Mouse (Mus musculus) Muller cell, postnatal 12 days (primary cell): Measurements from ENCODE around the gene Rnf166.
A peak's percentile ranks its signal among the peaks of the same experiment; 100 is the strongest.

Experiments used
- DNase-seq: peaks from one replicate; pipeline ENCODE4 v3.0.0-alpha.2; 2015; ENCODE audit errors: inconsistent ontology term

The Rnf166 gene

DNA sequence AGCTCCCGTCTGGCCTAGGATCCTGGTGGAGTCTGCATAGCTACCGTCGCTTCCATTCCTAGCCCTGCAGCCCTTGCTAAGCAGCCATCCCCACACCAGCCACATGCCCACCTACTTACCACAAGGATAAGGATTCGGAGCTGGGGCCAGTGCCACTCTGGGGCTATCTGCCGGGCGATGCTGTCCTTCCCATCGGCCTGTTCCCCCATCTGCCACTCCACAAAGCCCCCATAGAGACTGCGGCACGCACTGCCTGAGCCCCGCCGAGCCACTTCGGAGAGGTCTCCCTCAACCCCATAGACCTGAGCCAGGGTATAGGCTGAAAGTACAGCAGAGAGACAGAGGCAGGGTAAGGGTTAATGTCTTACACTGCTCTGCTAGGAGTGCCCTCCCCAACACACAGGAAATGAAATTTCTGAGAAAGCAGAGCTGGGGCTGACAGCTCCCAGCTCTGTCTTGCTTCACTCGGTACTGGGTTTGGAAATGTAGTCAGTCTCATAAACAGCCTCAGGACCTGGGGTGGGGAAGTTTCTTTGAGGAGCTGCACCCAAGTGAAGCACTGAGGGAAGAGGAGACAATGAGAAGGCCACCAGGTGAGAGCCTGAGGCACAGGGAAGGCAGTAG is 38.0 kb downstream of the Rnf166 start:
- DNase-seq: no peak

DNA sequence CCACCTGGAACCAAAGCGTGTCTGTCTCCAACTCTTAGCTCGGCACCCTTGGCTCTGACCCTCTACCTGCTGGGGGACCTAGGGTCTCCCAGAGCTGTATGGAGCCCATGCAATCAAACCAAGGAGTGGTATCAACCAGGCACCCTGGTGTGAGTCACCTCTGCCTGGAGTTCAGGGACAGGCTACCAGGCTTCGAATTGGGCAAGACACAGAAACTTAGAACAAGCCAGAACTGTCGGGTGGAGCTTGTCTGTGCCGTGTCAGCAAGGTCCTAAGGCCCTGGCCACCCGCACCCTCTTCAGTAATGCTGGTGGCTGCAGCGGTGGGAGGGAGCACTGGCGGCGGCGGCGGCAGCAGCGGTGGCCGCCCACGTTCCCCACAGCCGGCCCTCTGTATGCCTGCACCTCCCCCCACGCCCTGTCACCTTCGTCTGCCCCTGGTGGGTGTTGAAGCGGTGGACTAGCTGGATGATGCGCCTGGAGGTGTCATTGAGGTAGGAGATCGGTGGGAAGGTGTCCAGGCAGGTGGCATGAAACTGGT is 39.2 kb downstream of the Rnf166 start:
- DNase-seq: no peak

DNA sequence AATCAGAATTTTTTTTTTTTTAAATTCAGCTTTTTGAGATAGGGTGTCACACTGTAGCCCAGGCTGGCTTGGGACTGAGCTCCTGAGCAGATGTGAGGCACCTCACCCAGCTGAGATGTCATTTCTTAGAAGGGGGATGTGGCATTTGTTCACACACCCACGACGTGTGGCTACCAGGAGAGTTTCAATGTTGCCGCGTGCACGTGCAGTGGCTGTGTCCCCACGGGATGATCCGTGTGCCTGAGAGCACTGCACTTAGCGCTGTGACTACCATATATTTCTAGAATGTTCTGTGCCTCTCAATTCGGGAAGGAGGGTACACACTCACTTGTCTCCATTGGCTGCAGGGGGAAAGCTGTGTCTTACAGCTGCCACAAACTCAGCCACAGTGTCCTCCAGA is 39.7 kb downstream of the Rnf166 start:
- DNase-seq: no peak

DNA sequence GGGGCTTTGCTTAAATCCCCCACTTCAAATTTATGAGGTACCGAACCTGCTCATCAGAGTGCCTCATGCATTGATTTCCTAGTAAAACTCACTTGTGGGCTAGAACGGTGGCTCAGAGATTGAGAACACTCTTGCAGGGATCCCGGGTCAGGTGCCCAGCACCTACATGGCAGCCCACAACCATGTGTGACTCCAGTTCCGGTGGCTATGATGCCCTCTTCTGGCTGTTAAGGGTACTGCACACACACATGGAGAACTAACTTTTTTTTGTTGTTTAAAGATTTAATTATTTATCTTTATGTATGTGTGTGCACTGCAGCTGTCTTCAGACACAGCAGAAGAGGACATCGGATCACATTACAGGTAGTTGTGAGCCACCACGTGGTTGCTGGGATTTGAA is 40.5 kb downstream of the Rnf166 start:
- no peak for DNase-seq

DNA sequence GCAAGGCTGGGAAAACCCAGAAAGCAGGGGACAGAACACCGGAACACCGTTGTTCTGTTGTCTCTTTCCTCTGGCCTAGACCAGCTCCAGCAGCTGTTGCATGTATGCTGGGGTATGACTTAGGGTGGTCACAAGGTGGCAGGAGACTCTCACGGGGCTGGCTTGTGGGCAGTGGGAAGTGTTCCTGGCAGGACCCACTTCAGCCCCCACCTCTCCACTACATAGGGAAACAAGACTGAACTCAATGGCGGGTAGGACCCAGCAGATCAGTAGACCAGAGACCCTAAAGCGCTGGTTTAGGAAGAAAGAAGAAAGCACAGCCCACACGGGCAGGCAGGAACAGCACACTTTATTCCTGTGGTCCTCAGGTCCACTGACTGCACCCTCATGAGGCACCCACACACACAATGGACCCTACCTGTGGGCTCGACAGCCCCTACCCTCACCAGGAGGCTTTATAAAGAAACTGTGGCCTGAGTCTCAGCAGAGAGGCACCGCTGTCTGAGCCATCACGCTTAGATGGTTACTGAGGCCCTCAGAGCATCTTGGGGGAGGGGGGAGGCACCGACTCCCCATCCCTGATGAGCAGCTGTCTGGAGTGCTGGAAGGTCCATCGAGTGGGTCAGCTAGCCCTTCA is 42.5 kb downstream of the Rnf166 start:
- no peak for DNase-seq

DNA sequence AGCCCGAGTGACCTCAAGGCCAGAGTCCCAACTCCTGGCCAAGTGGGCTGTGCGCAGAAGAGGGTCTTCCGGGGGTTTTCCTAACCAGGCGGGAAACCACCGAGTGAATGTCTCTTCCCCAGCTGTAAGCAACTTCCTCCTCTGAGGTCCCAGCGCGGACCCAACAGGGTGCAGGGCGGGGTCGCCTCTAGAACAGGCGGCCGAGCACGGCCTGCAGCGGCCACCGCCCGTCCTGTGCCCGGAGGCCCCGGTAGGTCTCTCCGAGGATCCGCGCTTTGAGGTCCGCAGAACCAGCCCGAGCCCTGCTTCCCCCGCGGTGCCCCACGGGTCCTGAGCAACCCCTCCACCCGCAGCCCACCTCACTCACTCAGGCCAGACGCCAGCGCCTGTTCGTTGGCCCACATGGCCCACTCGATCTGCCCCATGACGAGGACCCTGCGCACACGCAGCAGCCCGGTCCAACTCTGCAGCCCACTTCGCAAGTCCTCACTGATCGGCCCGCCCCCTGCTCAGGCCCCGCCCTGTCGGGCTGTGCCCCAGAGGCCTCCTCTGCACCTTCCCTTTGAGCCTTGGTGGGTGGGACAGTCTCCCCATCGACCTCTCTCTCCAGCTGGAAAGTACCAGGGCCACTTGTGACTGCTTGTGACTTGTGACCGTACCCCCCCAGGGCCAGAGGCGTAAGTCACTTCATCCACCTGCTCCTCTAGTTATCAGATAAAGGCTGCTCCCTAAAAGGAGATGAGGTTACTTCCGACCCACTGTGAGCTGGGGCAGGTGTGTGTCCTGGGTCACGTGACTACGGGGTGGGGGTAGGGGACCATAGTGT is 43.2 kb downstream of the Rnf166 start, which contains the start of gene Cyba:
TSS of gene Cyba (minus strand) at position 488 of the 826 bp plus-strand sequence.
- peak; percentile 69 for DNase-seq

DNA sequence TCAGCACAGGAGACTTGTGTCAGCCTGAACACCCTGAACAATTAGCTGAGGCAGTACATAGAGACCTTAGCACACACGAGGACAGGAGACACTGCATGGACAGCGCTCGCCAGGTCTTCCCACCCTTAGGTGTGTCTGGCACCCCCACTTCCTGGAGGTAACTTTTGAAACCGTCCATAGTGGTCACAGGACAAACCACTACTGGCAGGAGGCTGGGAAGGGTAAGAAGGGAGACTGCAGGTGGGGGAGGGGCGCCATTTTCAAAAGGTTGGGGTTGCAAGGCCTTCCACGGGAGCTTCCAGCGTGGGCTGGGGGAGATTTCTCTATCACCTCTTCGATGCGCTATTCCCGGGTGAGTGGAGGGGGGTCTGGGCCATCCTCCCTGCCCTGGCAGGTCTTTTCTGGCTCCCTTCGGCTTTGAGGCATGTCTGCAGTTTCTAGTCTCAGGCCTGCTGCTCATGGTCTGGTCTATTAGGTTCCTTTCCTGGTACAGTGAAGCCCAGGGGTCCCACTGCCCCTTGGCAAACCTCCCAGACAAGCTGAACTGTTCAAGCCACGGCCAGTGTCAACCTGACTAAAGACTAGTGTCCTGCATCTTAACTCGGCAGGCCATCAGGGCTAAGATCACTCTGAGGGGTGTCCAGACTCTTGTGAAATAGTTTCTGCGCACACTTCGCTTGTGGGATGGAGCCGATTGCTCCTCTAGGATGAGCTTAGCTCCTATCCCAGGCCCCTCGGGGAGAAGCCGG is 44.0 kb downstream of the Rnf166 start:
- peak; percentile 33 for DNase-seq

DNA sequence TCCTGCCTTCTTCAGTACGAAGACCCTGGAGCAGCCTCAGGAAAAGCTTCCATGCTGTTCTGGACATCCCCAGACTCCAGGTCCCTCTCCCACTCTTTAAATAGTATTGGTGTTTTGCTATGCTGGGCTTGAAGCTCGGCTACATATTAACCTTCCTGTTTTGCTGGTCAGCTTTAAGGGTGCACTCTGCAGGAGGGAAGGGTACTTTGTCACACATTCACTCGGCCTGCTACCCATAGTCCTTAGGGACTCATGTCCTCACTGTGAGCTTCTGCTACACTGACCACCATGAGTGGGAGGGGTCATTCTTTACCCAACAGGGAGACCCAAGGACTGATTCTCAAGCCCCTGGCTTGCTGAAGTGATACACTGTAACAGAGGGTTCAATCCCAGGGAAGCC is 45.2 kb downstream of the Rnf166 start:
- no peak for DNase-seq

DNA sequence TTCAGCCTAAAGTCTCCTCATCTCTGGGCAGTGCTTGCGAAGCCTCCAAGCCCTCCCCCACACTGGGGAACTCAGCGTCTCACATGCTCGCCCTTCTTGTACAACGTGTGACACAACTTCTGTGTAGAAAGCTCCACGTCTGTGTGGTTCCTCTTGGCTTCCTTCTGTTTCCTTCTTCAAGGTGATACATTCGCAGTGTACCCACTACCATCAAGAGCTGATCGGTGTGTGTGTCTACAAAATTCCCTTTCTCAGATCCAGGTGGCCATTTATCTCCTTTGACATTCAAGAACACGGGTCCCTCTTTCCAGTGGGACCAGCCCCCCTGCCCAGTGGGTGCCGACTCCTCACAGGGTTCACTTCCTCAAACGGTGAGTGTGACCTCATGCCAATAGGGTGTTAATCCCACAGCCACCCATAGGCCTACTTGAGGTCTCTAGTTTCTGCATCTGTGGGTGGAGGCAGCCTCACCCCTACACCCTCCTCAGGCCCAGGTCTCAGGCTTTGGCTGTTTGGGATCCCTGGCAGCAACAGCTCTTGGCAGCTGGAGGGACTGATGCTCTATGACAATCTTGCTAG is 45.7 kb downstream of the Rnf166 start:
- no peak for DNase-seq

DNA sequence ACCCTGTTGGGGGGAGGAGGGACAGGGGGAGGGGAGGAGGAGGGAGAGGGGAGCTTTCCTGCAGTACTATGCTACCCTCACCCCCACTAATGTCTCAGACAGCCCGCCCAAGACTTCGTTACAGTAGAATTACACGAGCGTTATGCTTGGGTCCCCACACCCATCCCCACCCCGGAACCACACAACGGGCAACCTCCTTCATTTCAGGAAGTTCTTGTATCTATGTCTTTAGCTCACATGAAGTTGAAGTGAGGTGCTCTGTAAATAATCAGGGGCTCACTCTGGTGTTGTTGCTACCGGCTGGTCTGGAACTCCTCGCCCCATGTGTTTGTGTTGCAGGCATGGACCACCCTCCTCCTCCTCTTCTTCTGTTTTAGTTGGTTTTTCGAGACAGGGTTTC is 47.7 kb downstream of the Rnf166 start:
- DNase-seq: no peak

DNA sequence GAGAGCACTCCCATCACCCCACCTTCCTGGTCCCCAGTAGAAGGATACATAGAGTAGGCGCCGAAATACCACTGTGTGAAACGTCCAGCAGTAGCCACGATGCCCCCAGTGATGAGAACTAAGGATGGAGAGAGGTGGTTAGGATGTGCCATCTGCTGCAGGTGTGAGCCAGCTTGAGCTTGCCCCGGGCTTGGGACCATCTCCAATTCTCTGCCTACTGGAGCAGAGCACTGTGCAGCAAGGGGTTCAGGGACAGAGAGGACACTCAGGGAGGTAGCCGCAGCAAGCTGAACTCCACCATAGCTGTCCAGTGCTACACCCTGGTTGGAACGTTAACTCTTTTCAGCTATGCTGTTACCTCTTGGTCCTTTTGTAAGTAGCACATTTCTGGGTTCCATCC is 48.3 kb downstream of the Rnf166 start:
- no peak for DNase-seq

DNA sequence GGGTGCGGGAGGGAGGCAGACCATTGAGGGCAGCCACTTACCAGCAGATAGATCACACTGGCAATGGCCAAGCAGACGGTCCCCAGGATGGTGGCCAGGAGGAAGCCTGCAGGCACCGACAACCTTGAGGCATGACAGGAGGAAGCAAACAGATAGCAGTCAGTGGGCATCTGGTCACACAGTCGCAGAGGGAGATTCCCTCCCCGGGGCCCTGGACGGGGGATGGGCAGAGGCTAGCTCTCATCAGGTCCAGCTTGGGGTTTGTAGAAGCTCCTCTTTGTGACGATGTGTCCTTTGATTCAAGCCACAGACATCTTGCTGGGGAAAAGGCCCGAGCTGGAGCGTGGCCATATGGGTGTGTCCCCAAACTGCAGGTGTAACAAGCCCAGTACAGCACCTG is 49.7 kb downstream of the Rnf166 start:
- no peak for DNase-seq

DNA sequence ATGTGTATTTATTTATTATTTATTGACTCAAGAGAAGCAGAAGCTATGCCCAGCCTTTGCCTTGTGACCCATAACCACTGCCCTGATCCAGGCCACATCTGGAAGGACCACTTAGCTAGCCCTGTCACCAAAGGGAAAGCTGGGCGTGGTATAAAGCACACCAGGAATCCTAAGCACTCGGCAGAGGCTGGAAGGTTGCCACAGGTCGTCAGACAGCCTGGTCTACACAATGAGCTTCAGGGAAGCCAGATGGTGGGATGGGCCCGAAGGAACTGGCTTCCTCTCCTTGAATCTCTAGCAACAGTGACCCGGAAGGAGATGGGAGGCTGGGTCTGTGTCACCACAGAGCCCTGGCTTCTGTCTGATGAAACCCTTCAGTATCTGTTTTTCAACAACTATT is 52.2 kb downstream of the Rnf166 start:
- DNase-seq: peak; percentile 56

DNA sequence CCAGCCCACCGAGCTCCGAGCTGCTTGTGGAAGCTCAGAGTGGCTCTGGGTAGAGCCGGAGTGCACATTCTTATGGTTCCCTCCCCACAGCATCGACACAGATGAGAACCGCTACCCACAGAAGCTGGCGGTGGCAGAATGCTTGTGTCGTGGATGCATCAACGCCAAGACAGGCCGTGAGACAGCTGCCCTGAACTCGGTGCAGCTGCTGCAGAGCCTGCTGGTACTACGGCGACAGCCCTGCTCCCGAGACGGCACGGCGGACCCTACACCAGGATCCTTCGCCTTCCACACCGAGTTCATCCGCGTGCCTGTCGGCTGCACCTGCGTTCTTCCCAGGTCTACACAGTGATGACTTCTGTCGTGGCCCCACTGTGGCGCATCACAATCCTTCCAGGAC is 52.6 kb downstream of the Rnf166 start:
- DNase-seq: no peak

DNA sequence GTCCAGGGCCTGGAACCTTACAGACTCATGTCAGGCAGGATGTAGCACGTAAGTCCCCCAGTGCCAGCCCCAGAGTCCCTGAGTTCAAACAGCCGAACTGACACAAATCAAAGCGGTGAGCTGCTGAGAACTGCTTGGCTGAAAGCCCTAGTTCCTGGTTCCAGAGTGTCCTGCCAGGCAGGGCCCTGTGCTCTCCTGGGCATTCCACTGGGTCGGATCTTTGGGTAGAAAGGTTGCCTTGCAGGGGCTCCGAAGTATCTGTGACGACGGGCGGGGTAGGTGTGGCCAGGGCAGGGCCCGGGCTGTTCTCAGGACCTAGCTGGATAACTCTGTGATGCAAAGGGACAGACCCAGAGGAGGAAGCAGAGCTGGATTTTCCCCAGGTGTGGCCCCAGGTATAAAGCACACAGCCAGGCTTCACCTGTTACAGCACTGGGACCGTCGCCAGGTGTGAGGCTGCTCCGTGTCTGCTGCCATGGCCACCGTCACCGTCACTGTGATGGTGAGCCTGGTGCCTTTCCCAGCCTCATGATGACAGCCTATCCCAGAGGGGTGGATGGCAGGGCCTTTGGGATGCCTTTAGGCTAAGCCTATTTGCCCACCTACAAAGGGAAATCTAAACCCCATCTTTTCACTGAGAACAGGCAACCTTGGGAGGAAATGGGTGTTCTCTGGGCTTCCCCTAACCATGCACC is 54.3 kb downstream of the Rnf166 start, which contains the start of gene Il17c:
TSS of gene Il17c (plus strand) at position 645 of the 695 bp plus-strand sequence.
- no peak for DNase-seq

DNA sequence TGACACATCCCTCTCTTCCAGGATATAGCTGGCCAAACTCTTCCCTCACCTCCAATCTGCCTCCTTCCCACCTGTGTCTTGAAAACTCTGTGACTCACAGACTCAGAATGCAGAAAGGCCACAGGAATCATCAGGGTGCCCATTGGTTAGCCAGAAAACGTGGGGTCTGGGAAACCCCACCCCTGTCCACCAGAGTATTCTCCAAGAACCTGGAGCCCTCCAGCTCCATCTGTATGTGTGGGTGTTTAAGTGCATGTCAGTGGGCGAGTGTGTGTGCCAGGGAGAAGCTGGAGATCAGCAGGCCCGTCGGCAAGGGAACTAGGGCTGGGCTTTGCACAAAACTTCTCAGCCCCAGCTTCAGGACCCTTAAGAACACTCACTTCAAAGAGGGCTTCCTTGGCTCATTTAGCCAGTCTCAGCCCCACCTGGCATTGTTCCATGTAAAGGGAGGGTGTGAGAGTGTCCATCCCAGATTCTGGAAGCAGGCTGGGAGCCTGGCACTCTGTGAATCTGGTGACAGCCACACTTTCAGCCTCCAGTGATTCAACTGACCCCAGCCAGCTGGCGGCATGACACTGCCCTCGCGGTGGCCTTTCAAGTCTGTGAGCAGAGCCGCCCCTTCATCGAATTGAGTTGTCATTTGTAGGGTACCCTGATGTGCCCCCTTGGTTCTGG is 55.8 kb downstream of the Rnf166 start:
- peak; percentile 59 for DNase-seq
